Mouse (Mus musculus) testis, postnatal 14 days (tissue): ENCODE measurements at regions not wholly inside any gene's neighbourhood (a gene's known extent, or its start where the extent isn't known, plus 50 kb on each side); places are given as distances from the start of the nearest gene placed in this dataset.
"Not testable (repeated sequence)": the region's sequence is repeated elsewhere in the genome, so short reads cannot be mapped to it uniquely, and the experiment has no call there.

Source experiments
- DNase-seq: peaks from one replicate; pipeline ENCODE4 v3.0.0; 2021; ENCODE audit warnings: low spot score

GRCm38 (mm10) chr9:11441241-11441997 is 536.8 kb upstream of the Cntn5 start:
- not testable (repeated sequence) for DNase-seq

GRCm38 (mm10) chr9:11436443-11437167 is 532.0 kb upstream of the Cntn5 start:
- no peak for DNase-seq

GRCm38 (mm10) chr9:11436014-11436413 is 531.4 kb upstream of the Cntn5 start:
- no peak for DNase-seq

- no peak for DNase-seq
These were observed 530.4 kb upstream of the Cntn5 start for GRCm38 (mm10) chr9:11435019-11435418.

GRCm38 (mm10) chr9:11426473-11426872 is 521.9 kb upstream of the Cntn5 start:
- no peak for DNase-seq

- no peak for DNase-seq
These were observed 492.3 kb upstream of the Cntn5 start for GRCm38 (mm10) chr9:11396829-11397228.

GRCm38 (mm10) chr9:11381648-11382075 is 477.1 kb upstream of the Cntn5 start:
- no peak for DNase-seq

- DNase-seq = no peak
These were observed 476.0 kb upstream of the Cntn5 start for GRCm38 (mm10) chr9:11380531-11380930.

GRCm38 (mm10) chr9:11378046-11378445 is 473.5 kb upstream of the Cntn5 start:
- no peak for DNase-seq

- no peak for DNase-seq
These were observed 473.0 kb upstream of the Cntn5 start for GRCm38 (mm10) chr9:11377586-11377985.

- no peak for DNase-seq
These were observed 468.8 kb upstream of the Cntn5 start for GRCm38 (mm10) chr9:11373294-11373903.

GRCm38 (mm10) chr9:11368056-11368455 is 463.5 kb upstream of the Cntn5 start:
- no peak for DNase-seq

- DNase-seq = no peak
These were observed 424.3 kb upstream of the Cntn5 start for GRCm38 (mm10) chr9:11328900-11329299.

GRCm38 (mm10) chr9:11317221-11317620 is 412.6 kb upstream of the Cntn5 start:
- no peak for DNase-seq

- DNase-seq = not testable (repeated sequence)
These were observed 392.5 kb upstream of the Cntn5 start for GRCm38 (mm10) chr9:11297116-11297515.

- DNase-seq = no peak
These were observed 380.6 kb upstream of the Cntn5 start for GRCm38 (mm10) chr9:11285135-11285534.

GRCm38 (mm10) chr9:11284549-11284948 is 380.0 kb upstream of the Cntn5 start:
- DNase-seq = no peak

- DNase-seq = no peak
These were observed 375.0 kb upstream of the Cntn5 start for GRCm38 (mm10) chr9:11279409-11280127.

GRCm38 (mm10) chr9:11277810-11278209 is 373.2 kb upstream of the Cntn5 start:
- peak; percentile 4 for DNase-seq

GRCm38 (mm10) chr9:11276966-11277365 is 372.4 kb upstream of the Cntn5 start:
- no peak for DNase-seq

- DNase-seq = no peak
These were observed 352.3 kb upstream of the Cntn5 start for GRCm38 (mm10) chr9:11256848-11257247.

- no peak for DNase-seq
These were observed 302.3 kb upstream of the Cntn5 start for GRCm38 (mm10) chr9:11206829-11207228.
